Mouse (Mus musculus): Measurements from ENCODE around the gene Nuak1. TPM values are rescaled to one million over a fixed set of nuclear protein-coding genes. Genes with fewer than 3 reads are reported as not detected.

Gene Nuak1
- total and polyA plus RNA-seq, 3 experiments: 1.1 to 2.2 TPM; not detected in 1

DNA sequence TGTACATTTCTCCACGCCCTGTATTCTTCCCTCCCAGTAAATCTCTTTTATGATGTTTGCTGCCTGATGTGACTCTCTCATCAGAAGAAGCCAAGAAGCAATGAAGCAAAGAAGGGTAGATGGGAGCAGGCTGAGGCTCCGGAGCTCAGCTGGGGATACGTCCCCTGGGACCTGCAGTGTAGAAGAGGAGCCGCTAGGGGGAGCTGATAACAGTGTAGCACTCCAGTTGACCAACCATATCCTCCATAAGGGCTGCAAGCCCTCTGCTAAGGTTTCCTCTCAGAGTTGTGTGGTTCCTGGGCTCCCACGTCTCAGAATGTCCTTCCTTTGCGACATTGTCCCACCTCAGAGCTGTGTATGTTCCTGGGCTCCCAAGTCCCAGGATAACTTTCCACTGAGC is 47.9 kb upstream of the Nuak1 start:
- peak; percentile 76 for DNase-seq (ENCODE audit: low read depth, low spot score)
- H3K4me1 ChIP-seq (ENCODE audit: control insufficient read depth in 1 of 2, insufficient read depth in 2 of 2, low read length in 2 of 2): peaks cover 0 to 14% of the 10 kb centered on the region in 2 experiments; a peak in 3 of 4 replicates
- H3K9me3 ChIP-seq (replicated peaks; ENCODE audit: insufficient read depth, low read length): no peaks in the 10 kb centered on the region
- no peak for TF ChIP-seq TAL1 (IDR thresholded peaks at IDR 0.05; ENCODE audit: low read length)
- peak; percentile 64 for TF ChIP-seq SMC3 (IDR thresholded peaks at IDR 0.05; ENCODE audit: low read depth, low read length)
- peak; percentile 82 to 94 (median 83) for TF ChIP-seq CTCF (IDR thresholded peaks at IDR 0.05 in 2 of 3, conservative IDR thresholded peaks at IDR 0.05 in 1 of 3; ENCODE audit: control insufficient read depth in 1 of 3, insufficient read depth in 1 of 3, low read depth in 2 of 3, low read length in 3 of 3, poor library complexity in 1 of 3, severe bottlenecking in 1 of 3)
- TF ChIP-seq GATA1 (IDR thresholded peaks at IDR 0.05; ENCODE audit: low read depth, low read length): no peak
- no peak for TF ChIP-seq RCOR1 (IDR thresholded peaks at IDR 0.05; ENCODE audit: low read depth, low read length)
- TF ChIP-seq MYB (IDR thresholded peaks at IDR 0.05; ENCODE audit: low read depth, low read length): no peak
- TF ChIP-seq NELFE (IDR thresholded peaks at IDR 0.05; ENCODE audit: low read depth, low read length): no peak
- no peak for TF ChIP-seq ZC3H11A (IDR thresholded peaks at IDR 0.05; ENCODE audit: low read depth, low read length)
- no peak for TF ChIP-seq EP300 (IDR thresholded peaks at IDR 0.05; ENCODE audit: low read depth in 1 of 2, low read length in 2 of 2)
- TF ChIP-seq MAZ (IDR thresholded peaks at IDR 0.05; ENCODE audit: low read depth, low read length): no peak
- no peak for TF ChIP-seq TCF12 (IDR thresholded peaks at IDR 0.05; ENCODE audit: low read depth, low read length)
- TF ChIP-seq MAFK (IDR thresholded peaks at IDR 0.05; ENCODE audit: borderline replicate concordance, low read depth, low read length): no peak
- no peak for TF ChIP-seq POLR2AphosphoS2 (IDR thresholded peaks at IDR 0.05; ENCODE audit: low read length)
- peak; percentile 59 for TF ChIP-seq RAD21 (IDR thresholded peaks at IDR 0.05; ENCODE audit: low read depth, low read length)
- H3K27me3 ChIP-seq (ENCODE audit: control insufficient read depth in 1 of 2, insufficient read depth in 2 of 2, low read length in 2 of 2): no peaks in the 10 kb centered on the region
- H3K27ac ChIP-seq (ENCODE audit: control insufficient read depth, low read depth, low read length): no peak overlapping the region
- H3K9ac ChIP-seq (ENCODE audit: control insufficient read depth, low read depth, low read length, poor library complexity, severe bottlenecking): no peak overlapping the region
- no peaks in the 10 kb centered on the region for H3K79me2 ChIP-seq (ENCODE audit: control insufficient read depth, insufficient read depth, low read length, poor library complexity)
- H3K4me3 ChIP-seq (ENCODE audit: control insufficient read depth in 1 of 2, insufficient read depth in 1 of 2, low read depth in 2 of 2, low read length in 2 of 2): no peak overlapping the region
- H3K36me3 ChIP-seq (ENCODE audit: control insufficient read depth in 1 of 2, insufficient read depth in 2 of 2, low read length in 2 of 2): peaks cover 0 to 8% of the 10 kb centered on the region in 2 experiments; a peak in 2 of 4 replicates

DNA sequence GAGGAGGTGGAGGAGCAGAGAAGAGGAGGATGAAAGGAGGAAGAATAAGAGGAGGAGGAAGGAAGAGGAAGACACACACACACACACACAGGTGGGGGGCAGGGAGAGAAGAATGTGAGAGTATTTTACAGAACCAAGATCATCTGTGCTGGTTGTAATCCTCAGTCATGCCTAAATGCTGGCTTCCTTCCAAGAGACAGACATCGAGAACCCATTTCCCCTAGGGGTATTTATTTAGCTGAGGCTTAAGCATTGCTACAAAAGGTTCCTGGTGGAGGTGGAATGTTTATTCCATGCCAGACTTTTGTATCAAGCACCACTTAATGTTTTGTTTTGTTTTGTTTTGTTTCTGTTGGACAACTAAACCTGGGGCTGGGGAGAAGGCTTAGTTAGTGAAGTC is 44.3 kb upstream of the Nuak1 start:
- Histone ChIP-seq H3K27ac (ENCODE audit: control insufficient read depth, low read depth, low read length) (no peak overlapping the region), H3K36me3 (ENCODE audit: control insufficient read depth in 1 of 2, insufficient read depth in 2 of 2, low read length in 2 of 2) (peaks cover 0 to 10% of the 10 kb centered on the region in 2 experiments; a peak in 2 of 4 replicates), H3K79me2 (ENCODE audit: control insufficient read depth, insufficient read depth, low read length, poor library complexity) (no peaks in the 10 kb centered on the region; the same call in 1 of the 2 replicates), H3K27me3 (ENCODE audit: control insufficient read depth in 1 of 2, insufficient read depth in 2 of 2, low read length in 2 of 2) (no peaks in the 10 kb centered on the region), H3K9ac (ENCODE audit: control insufficient read depth, low read depth, low read length, poor library complexity, severe bottlenecking) (no peak overlapping the region), H3K9me3 (replicated peaks; ENCODE audit: insufficient read depth, low read length) (no peaks in the 10 kb centered on the region), H3K4me3 (ENCODE audit: control insufficient read depth in 1 of 2, insufficient read depth in 1 of 2, low read depth in 2 of 2, low read length in 2 of 2) (no peak overlapping the region), H3K4me1 (ENCODE audit: control insufficient read depth in 1 of 2, insufficient read depth in 2 of 2, low read length in 2 of 2) (peaks cover 0 to 15% of the 10 kb centered on the region in 2 experiments; a peak in 2 of 4 replicates)
- TF ChIP-seq RCOR1 (IDR thresholded peaks at IDR 0.05; ENCODE audit: low read depth, low read length) (no peak), ETS1 (IDR thresholded peaks at IDR 0.05; ENCODE audit: low read depth, low read length) (peak; percentile 34; the same call in 1 of the 2 replicates), JUND (IDR thresholded peaks at IDR 0.05; ENCODE audit: low read depth, low read length) (no peak), SIN3A (IDR thresholded peaks at IDR 0.05; ENCODE audit: low read length) (no peak), ELF1 (IDR thresholded peaks at IDR 0.05; ENCODE audit: low read depth, low read length) (no peak)
- DNase-seq (ENCODE audit: low read depth, low spot score): peak; percentile 43
